Mouse (Mus musculus): ENCODE results near the gene Trio. TPM values are rescaled to one million over a fixed set of nuclear protein-coding genes. Genes with fewer than 3 reads are reported as not detected.

The Trio gene
- polyA plus RNA-seq, 1 experiment from 2014 or later, result 25.5 TPM

DNA sequence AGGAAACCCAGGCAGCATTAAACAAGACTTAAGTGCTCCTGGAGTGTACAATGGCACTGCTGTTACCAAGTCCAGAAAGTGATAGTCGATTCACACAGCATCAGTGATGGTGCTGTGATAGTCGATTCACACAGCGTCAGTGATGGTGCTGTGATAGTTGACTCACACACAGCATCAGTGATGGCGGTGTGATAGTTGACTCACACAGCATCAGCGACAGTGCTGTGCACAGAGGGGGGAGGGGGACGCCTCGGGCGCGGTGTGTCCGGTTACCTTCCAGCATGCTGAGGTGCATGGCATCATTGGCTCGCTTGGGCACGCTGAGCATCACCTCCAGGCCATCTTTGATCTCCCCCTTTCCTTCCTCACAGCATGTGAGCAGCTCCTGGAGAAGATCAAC, 200.3 kb downstream of the Trio start:
- H3K4me3 ChIP-seq, result no peak overlapping the region
- no peaks in the 10 kb centered on the region for H3K9me3 ChIP-seq
- WGBS, result 93% methylated on average over 12 of the region's 12 CpGs
- no peak for DNase-seq (ENCODE audit: low spot score)
- no peaks in the 10 kb centered on the region for H3K4me1 ChIP-seq (replicated peaks)
- peaks cover 99% of the 10 kb centered on the region for H3K36me3 ChIP-seq
- no peaks in the 10 kb centered on the region for H3K27me3 ChIP-seq (ENCODE audit: insufficient read depth, poor library complexity, severe bottlenecking)
- H3K27ac ChIP-seq, result no peak overlapping the region

DNA sequence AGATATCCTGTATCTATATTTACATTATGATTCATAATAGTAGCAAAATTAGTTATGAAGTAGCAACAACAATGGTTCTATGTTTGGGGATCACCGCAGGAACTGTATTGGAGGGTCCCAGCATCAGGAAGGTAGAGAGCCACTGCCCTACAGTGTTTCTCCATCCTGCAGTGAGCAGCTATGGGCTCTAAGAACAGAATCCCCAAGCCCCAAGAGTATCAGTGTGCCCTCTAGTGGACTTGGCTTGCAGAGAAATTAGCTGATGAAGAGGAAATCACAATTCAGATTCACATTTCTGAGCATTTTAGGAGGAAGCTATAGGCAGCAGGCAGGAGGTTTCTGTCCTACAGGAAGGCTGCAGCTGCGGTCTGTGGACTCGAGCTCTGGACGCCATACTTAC, 202.1 kb downstream of the Trio start:
- H3K27me3 ChIP-seq (ENCODE audit: insufficient read depth, poor library complexity, severe bottlenecking), result no peaks in the 10 kb centered on the region
- 85% methylated on average over 4 of the region's 4 CpGs for WGBS
- H3K4me3 ChIP-seq, result no peak overlapping the region
- peak; percentile 33 for DNase-seq (ENCODE audit: low spot score)
- H3K27ac ChIP-seq, result no peak overlapping the region
- no peaks in the 10 kb centered on the region for H3K4me1 ChIP-seq (replicated peaks)
- H3K36me3 ChIP-seq, result peaks cover 99% of the 10 kb centered on the region
- H3K9me3 ChIP-seq, result no peaks in the 10 kb centered on the region

DNA sequence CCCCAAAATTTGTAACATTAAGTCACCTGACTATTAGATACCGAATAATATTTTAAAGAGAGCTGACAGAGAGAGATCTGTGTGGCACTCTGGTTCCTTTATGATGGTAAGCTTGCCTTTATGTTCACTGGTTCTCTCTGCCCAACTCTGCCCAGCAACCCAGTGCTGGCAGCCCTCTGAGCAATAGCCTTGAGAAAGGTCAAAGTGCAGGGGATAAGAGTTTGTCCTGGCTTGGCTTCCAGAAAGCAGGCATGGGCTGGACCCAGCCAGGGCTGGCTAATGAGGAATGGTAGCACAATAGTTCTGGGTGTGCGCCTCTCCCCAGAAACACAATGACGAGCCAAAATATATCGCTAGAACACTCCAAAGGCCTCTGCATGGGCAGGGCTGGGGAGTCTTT, 203.2 kb downstream of the Trio start:
- Histone ChIP-seq H3K4me3 (no peak overlapping the region), H3K9me3 (no peaks in the 10 kb centered on the region), H3K4me1 (replicated peaks) (no peaks in the 10 kb centered on the region), H3K27me3 (ENCODE audit: insufficient read depth, poor library complexity, severe bottlenecking) (no peaks in the 10 kb centered on the region), H3K36me3 (peaks cover 99% of the 10 kb centered on the region), H3K27ac (no peak overlapping the region)
- DNase-seq (ENCODE audit: low spot score), result no peak
- WGBS, result 94% methylated on average over 4 of the region's 4 CpGs

DNA sequence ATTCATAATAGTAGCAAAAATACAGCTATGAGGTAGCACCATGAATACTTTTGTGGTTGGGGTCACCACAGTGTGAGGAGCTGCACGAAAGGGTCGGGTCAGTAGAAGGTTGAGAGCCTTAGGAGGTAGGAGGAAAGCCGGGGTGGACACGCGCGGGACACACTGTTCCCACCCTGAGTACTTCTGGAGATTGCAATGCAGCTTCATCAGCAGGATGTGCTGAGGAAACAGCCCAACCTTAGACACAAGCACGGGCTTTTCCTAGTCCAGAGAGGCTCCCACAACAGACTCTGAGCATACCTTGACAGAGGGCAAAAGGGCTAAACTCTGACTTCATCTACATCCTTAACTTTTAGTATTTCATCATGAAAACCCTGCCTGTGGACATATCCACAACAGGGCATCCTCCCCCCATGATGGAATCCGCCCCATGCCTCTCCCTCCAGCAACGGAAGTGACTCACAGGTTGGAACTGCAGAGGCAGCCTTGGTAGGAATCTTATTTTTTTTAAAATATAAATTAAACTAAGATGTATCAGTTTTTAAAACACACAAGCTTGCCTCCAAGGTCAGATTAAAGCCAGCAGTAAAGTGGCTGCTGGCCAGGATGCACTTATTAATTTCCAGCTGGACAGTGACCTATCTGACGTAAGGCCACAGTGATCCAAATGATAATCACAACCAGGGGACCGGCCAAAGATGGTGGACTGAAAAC, 203.8 kb downstream of the Trio start:
- peaks cover 99% of the 10 kb centered on the region for H3K36me3 ChIP-seq
- H3K4me3 ChIP-seq, result no peak overlapping the region
- H3K4me1 ChIP-seq (replicated peaks), result no peaks in the 10 kb centered on the region
- DNase-seq (ENCODE audit: low spot score), result no peak
- 93% methylated on average over 11 of the region's 11 CpGs for WGBS
- H3K27me3 ChIP-seq (ENCODE audit: insufficient read depth, poor library complexity, severe bottlenecking), result no peaks in the 10 kb centered on the region
- no peaks in the 10 kb centered on the region for H3K9me3 ChIP-seq
- H3K27ac ChIP-seq, result no peak overlapping the region

DNA sequence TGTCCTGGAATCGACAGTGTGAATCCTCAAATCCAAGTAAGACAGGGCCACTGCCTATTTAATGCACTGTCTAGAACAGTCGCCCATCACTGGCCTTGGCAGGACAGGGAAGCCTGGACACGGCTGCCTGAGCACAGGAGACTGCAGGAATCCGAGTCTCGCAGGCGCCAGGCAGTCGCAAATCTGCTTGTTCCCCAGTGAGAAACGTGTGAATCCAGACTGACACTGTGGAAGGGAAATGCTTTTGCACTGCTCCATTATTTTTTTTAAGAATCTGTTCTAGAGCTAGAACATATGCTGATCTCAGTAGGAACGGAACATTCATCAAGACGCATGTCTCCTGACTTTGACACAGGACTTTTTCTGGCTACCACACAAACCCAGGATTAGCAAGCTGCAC, 208.6 kb downstream of the Trio start:
- peaks cover 100% of the 10 kb centered on the region for H3K36me3 ChIP-seq
- no peaks in the 10 kb centered on the region for H3K4me1 ChIP-seq (replicated peaks)
- no peak overlapping the region for H3K27ac ChIP-seq
- peaks cover 8% of the 10 kb centered on the region; the same call in 1 of the 2 replicates for H3K27me3 ChIP-seq (ENCODE audit: insufficient read depth, poor library complexity, severe bottlenecking)
- H3K4me3 ChIP-seq, result no peak overlapping the region
- no peaks in the 10 kb centered on the region for H3K9me3 ChIP-seq
- WGBS, result 88% methylated on average over 10 of the region's 10 CpGs
- DNase-seq (ENCODE audit: low spot score), result no peak

DNA sequence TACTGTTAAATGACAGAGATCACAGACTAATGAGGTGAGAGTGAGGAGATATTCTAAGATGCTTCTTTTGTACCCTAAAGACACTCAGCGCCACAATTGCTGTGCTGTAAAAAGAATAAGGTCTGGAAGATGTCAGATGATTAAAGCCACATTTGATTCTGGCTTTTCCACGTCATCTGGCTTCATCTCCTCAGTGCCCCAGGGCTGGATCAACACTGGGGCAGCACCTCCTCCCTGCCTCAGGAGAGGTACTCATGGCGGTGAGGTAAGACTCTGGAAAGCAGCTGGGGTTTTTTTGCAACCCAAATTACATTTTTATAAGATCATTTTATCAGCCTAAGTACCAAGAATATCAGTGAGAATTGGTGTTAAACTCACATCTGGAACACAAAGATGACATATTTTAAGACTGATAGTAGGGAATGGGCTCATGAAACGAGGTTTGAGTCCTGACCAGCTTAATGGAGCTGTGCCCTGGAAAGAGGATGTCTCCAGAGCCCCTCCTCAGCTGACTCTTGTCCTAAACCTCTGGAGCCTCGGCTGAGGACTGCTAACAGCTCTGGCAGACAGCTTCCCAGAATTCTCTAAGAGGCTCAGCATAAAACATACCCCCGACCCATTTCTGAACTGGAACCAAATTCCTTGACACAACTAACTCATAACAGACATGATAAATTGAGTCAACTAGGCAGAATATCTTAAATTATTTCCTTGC, 210.8 kb downstream of the Trio start:
- H3K4me1 ChIP-seq (replicated peaks), result peaks cover 13% of the 10 kb centered on the region; the same call in 1 of the 2 replicates
- H3K36me3 ChIP-seq, result peaks cover 98% of the 10 kb centered on the region
- no peak for DNase-seq (ENCODE audit: low spot score)
- no peaks in the 10 kb centered on the region for H3K9me3 ChIP-seq
- H3K27ac ChIP-seq, result no peak overlapping the region
- 76% methylated on average over 6 of the region's 6 CpGs for WGBS
- H3K4me3 ChIP-seq, result no peak overlapping the region
- H3K27me3 ChIP-seq (ENCODE audit: insufficient read depth, poor library complexity, severe bottlenecking), result peaks cover 8% of the 10 kb centered on the region; the same call in 1 of the 2 replicates

DNA sequence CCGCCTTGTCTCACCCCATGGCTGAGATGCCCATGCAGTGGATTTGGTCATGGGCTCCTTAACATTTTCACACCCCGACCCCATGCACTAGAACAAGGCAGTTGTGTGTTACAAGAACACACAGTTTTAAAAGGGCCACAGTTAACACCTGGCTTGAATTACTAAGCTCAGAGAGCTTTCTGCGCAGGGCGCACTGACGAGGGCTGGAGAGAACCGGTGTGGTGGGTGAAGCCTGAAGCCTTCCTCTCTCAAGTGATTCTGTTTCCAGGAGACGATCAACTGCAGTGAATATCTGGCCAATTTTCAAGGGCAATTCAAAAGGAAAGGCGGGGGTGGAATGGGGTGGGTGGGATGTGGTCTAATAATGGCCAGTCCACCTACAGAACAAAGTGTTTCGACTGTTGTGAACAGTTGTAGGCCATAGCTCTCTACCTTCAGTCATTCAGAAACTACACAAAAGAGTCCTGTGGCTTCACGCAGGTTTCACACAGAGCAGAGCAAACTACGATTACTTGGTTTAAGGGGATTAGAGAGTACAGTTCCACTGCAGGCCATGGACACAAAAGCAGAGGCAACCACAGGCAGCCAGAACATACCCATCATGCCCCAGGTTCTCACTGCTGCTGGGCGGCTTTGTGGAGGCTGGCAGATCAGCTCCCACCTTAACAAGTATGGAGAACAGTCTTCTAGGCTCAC, 214.7 kb downstream of the Trio start:
- no peak for DNase-seq (ENCODE audit: low spot score)
- Histone ChIP-seq H3K36me3 (peaks cover 93% of the 10 kb centered on the region), H3K4me3 (no peak overlapping the region)

DNA sequence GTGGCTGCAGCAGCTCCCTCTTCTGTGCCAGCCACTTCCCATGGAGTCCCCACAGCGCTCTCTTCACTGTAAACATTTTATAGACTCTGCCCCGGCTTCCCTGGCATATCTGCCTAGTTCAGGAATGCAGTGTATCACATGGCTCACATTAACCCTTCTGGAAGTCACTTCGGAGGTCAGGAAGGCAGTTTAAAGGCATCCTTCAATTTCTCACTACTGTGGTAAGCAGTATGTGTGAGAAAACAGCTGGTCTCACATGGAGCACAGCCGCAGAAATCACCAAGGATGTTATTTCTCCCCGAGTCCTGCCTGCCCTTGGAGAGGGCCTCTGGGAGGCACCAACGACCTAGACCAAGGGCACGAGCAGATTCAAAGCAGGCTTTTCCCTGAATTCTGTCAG, 215.4 kb downstream of the Trio start:
- WGBS, result 64% methylated on average over 7 of the region's 7 CpGs
- Histone ChIP-seq H3K27ac (peak overlapping the region; percentile 42; the same call in 1 of the 2 replicates), H3K36me3 (peaks cover 93% of the 10 kb centered on the region)

More for the DNA sequence above, 214.7 kb downstream of the Trio start:
- peak overlapping the region; percentile 42 for H3K27ac ChIP-seq
- H3K9me3 ChIP-seq, result no peaks in the 10 kb centered on the region
- peaks cover 8% of the 10 kb centered on the region; the same call in 1 of the 2 replicates for H3K27me3 ChIP-seq (ENCODE audit: insufficient read depth, poor library complexity, severe bottlenecking)
- WGBS, result 52% methylated on average over 12 of the region's 12 CpGs
- peaks cover 20% of the 10 kb centered on the region for H3K4me1 ChIP-seq (replicated peaks)

DNA sequence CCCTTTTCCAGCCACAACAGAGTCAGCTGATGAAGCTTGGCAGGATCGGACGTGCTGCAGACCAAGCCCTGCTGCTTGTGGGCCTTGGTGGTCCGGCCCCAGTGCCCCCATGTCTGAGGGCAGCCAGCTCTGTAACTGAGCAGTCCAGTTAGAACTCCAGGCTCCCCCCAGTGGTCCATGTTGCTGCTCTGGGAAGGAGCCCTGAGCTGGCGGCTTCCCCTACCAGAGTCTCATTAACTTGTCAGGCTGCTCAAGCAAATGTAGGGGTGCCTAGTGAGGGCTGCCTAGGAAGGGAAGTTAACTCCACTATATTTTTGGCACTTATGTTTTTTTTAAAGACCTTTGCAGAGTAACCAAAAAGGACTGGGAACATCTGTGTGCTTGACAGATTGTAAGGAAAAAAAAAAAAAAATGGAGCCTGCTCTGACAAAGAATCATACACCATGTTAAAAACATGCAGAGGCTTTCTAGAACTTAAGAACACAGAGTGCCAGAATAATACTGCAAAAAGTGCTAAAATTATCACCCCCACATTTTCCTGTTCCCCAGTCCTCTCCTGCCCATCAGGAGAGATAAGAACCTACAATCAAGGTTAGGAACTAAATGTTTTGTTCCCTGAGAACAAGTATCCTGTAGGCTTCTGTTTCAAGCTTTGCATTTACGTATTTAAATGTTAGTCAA, 216.9 kb downstream of the Trio start:
- Histone ChIP-seq H3K36me3 (peaks cover 93% of the 10 kb centered on the region), H3K4me1 (replicated peaks) (peaks cover 31% of the 10 kb centered on the region), H3K27me3 (ENCODE audit: insufficient read depth, poor library complexity, severe bottlenecking) (peaks cover 8% of the 10 kb centered on the region; the same call in 1 of the 2 replicates), H3K4me3 (no peak overlapping the region), H3K27ac (peak overlapping the region; percentile 31; the same call in 1 of the 2 replicates), H3K9me3 (no peaks in the 10 kb centered on the region)
- peak; percentile 38 for DNase-seq (ENCODE audit: low spot score)
- WGBS, result 75% methylated on average over 5 of the region's 5 CpGs

More for the DNA sequence above, 215.4 kb downstream of the Trio start:
- no peak for DNase-seq (ENCODE audit: low spot score)
- Histone ChIP-seq H3K9me3 (no peaks in the 10 kb centered on the region), H3K4me3 (no peak overlapping the region), H3K4me1 (replicated peaks) (peaks cover 20% of the 10 kb centered on the region), H3K27me3 (ENCODE audit: insufficient read depth, poor library complexity, severe bottlenecking) (peaks cover 8% of the 10 kb centered on the region; the same call in 1 of the 2 replicates)

DNA sequence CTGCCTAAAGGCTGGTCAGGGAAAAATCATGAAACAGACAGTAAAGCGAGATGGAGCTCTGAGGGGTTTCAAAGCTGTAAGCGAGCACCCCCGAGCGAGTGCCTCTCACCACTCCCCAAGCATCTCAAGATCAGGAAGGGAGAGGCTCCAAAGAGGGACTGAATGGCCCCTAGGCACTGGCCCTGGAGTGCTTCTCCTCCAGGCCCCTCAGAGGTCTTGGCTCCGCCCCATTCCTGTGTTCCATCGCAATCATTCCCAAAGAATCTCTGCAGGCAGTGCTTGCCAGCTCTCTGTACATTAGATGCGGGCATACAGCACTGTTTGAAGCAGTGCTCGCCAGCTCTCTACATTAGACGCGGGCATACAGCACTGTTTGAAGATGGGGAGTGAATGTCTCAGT, 219.4 kb downstream of the Trio start:
- 81% methylated on average over 10 of the region's 10 CpGs for WGBS
- no peaks in the 10 kb centered on the region for H3K27me3 ChIP-seq (ENCODE audit: insufficient read depth, poor library complexity, severe bottlenecking)
- peaks cover 92% of the 10 kb centered on the region for H3K36me3 ChIP-seq
- no peak overlapping the region for H3K4me3 ChIP-seq
- H3K4me1 ChIP-seq (replicated peaks), result peaks cover 46% of the 10 kb centered on the region
- H3K27ac ChIP-seq, result no peak overlapping the region
- no peaks in the 10 kb centered on the region for H3K9me3 ChIP-seq
- no peak for DNase-seq (ENCODE audit: low spot score)

DNA sequence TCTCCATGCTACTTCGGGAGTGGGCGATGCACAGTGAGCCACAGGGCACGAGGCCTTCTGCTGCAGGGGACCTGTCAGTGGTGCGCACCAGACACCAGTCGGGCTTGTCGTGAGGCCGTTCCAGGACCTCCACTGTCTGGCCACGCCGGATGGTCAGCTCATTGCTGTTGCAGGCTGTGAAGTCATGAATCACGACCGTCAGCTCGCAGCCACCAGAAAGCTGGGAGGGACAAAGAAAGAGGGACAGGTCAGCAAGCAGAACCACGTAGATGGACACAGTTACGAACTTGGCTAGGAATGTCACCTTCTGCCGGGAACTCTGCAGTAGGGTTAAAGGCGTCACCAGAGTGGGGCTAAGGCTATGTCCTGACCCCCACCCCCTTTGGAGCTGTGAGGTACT, 220.0 kb downstream of the Trio start:
- H3K27me3 ChIP-seq (ENCODE audit: insufficient read depth, poor library complexity, severe bottlenecking), result no peaks in the 10 kb centered on the region
- H3K36me3 ChIP-seq, result peaks cover 92% of the 10 kb centered on the region
- peaks cover 43% of the 10 kb centered on the region for H3K4me1 ChIP-seq (replicated peaks)

DNA sequence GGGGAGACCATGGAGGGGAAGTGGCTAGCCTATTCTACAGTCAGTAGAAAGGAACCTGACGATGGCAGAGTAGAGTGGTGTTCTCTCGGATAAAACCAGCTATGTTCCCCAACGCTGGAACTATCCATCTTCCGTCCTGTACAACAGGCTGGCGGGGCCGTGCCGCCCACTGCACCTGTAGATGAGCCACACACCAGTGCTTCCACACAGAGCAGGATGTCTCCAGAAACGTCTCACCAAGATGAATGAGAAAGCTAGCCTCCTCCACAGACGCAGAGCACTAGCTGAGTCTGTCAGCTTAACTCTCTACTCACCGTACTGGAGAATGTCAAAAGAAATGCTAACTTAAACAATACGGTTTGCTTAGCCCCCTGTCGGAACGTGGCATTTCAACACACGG, 221.2 kb downstream of the Trio start:
- WGBS, result 88% methylated on average over 14 of the region's 14 CpGs
- no peaks in the 10 kb centered on the region for H3K27me3 ChIP-seq (ENCODE audit: insufficient read depth, poor library complexity, severe bottlenecking)
- no peaks in the 10 kb centered on the region for H3K9me3 ChIP-seq
- H3K4me1 ChIP-seq (replicated peaks), result peaks cover 41% of the 10 kb centered on the region
- H3K36me3 ChIP-seq, result peaks cover 96% of the 10 kb centered on the region
- H3K4me3 ChIP-seq, result no peak overlapping the region
- 0 out of 2 replicates have a peak overlapping the region, but pooled peaks have one; percentile 56 for H3K27ac ChIP-seq
- DNase-seq (ENCODE audit: low spot score), result no peak

More for the DNA sequence above, 220.0 kb downstream of the Trio start:
- DNase-seq (ENCODE audit: low spot score), result no peak
- Histone ChIP-seq H3K9me3 (no peaks in the 10 kb centered on the region), H3K4me3 (no peak overlapping the region), H3K27ac (peak overlapping the region; percentile 50; the same call in 1 of the 2 replicates)
- 89% methylated on average over 16 of the region's 16 CpGs for WGBS

All from hindbrain, embryonic 10.5 days (tissue).